Mouse (Mus musculus): Measurements from ENCODE around the gene Ppp1r18. TPM values are rescaled to one million over a fixed set of nuclear protein-coding genes. Genes with fewer than 3 reads are reported as not detected.

The Ppp1r18 gene
- polyA plus RNA-seq, 1 experiment from 2014 or later: 21.3 TPM

GRCm38 (mm10) chr17:35907609-35908008 lies 42.2 kb downstream of the Ppp1r18 start:
- WGBS (ENCODE audit: insufficient replicate concordance): 82% methylated on average over 2 of the region's 2 CpGs
- H3K36me3 ChIP-seq (ENCODE audit: control insufficient read depth, insufficient read depth, low read length): peaks cover 11% of the 10 kb centered on the region

GRCm38 (mm10) chr17:35909186-35909918 lies 44.0 kb downstream of the Ppp1r18 start:
- H3K27me3 ChIP-seq (ENCODE audit: control insufficient read depth, insufficient read depth, low read length): no peaks in the 10 kb centered on the region
- 22% methylated on average over 20 of the region's 20 CpGs for WGBS (ENCODE audit: insufficient replicate concordance)
- H3K36me3 ChIP-seq (ENCODE audit: control insufficient read depth, insufficient read depth, low read length): peaks cover 7% of the 10 kb centered on the region
- peak overlapping the region; percentile 42; the same call in 1 of the 2 replicates for H3K27ac ChIP-seq (ENCODE audit: low read depth, low read length)
- H3K4me3 ChIP-seq (ENCODE audit: low read depth, low read length): peak overlapping the region; percentile 63
- no peaks in the 10 kb centered on the region for H3K9me3 ChIP-seq (replicated peaks; ENCODE audit: control insufficient read depth, low read length)
- ATAC-seq (replicated peaks; ENCODE audit: insufficient number of reproducible peaks, low FRiP score, low TSS enrichment): no peak
- peak overlapping the region; percentile 83 for H3K4me2 ChIP-seq
- peaks cover 6% of the 10 kb centered on the region for H3K4me1 ChIP-seq (ENCODE audit: control insufficient read depth, insufficient read depth, low read length)
- peak overlapping the region; percentile 72 for H3K9ac ChIP-seq (ENCODE audit: low read depth, low read length)

More at GRCm38 (mm10) chr17:35907609-35908008, 42.2 kb downstream of the Ppp1r18 start:
- Histone ChIP-seq H3K27ac (ENCODE audit: low read depth, low read length) (no peak overlapping the region), H3K9ac (ENCODE audit: low read depth, low read length) (no peak overlapping the region), H3K4me1 (ENCODE audit: control insufficient read depth, insufficient read depth, low read length) (peaks cover 6% of the 10 kb centered on the region), H3K27me3 (ENCODE audit: control insufficient read depth, insufficient read depth, low read length) (no peaks in the 10 kb centered on the region), H3K9me3 (replicated peaks; ENCODE audit: control insufficient read depth, low read length) (no peaks in the 10 kb centered on the region), H3K4me2 (no peak overlapping the region), H3K4me3 (ENCODE audit: low read depth, low read length) (no peak overlapping the region)
- no peak for ATAC-seq (replicated peaks; ENCODE audit: insufficient number of reproducible peaks, low FRiP score, low TSS enrichment)

GRCm38 (mm10) chr17:35909919-35910369 lies 44.6 kb downstream of the Ppp1r18 start, which contains the start of gene Atat1:
TSS of gene Atat1 (minus strand) at chr17:35910075.
- H3K9ac ChIP-seq (ENCODE audit: low read depth, low read length): peak within 1 kb of the TSS; percentile 72
- H3K4me1 ChIP-seq (ENCODE audit: control insufficient read depth, insufficient read depth, low read length): peaks cover 6% of the 10 kb centered on the region
- H3K9me3 ChIP-seq (replicated peaks; ENCODE audit: control insufficient read depth, low read length): no peaks in the 10 kb centered on the region
- no peaks in the 10 kb centered on the region for H3K27me3 ChIP-seq (ENCODE audit: control insufficient read depth, insufficient read depth, low read length)
- H3K4me3 ChIP-seq (ENCODE audit: low read depth, low read length): peak within 1 kb of the TSS; percentile 63
- peak within 1 kb of the TSS; percentile 83 for H3K4me2 ChIP-seq
- 3% methylated on average over 25 of the region's 25 CpGs for WGBS (ENCODE audit: insufficient replicate concordance)
- ATAC-seq (replicated peaks; ENCODE audit: insufficient number of reproducible peaks, low FRiP score, low TSS enrichment): peak; percentile 86
- H3K36me3 ChIP-seq (ENCODE audit: control insufficient read depth, insufficient read depth, low read length): peaks cover 7% of the 10 kb centered on the region
- H3K27ac ChIP-seq (ENCODE audit: low read depth, low read length): peak within 1 kb of the TSS; percentile 42; the same call in 1 of the 2 replicates

- Histone ChIP-seq H3K4me3 (ENCODE audit: low read depth, low read length) (peak overlapping the region; percentile 86), H3K27ac (ENCODE audit: low read depth, low read length) (no peak overlapping the region), H3K9ac (ENCODE audit: low read depth, low read length) (no peak overlapping the region; the same call in 1 of the 2 replicates), H3K27me3 (ENCODE audit: control insufficient read depth, insufficient read depth, low read length) (no peaks in the 10 kb centered on the region), H3K4me2 (peak overlapping the region; percentile 88), H3K36me3 (ENCODE audit: control insufficient read depth, insufficient read depth, low read length) (no peaks in the 10 kb centered on the region), H3K4me1 (ENCODE audit: control insufficient read depth, insufficient read depth, low read length) (peaks cover 10% of the 10 kb centered on the region), H3K9me3 (replicated peaks; ENCODE audit: control insufficient read depth, low read length) (no peaks in the 10 kb centered on the region)
- ATAC-seq (replicated peaks; ENCODE audit: insufficient number of reproducible peaks, low FRiP score, low TSS enrichment): no peak
- 76% methylated on average over 6 of the region's 6 CpGs for WGBS (ENCODE audit: insufficient replicate concordance)
Observed at GRCm38 (mm10) chr17:35914975-35915374, 49.6 kb downstream of the Ppp1r18 start.

GRCm38 (mm10) chr17:35915538-35916296 lies 50.3 kb downstream of the Ppp1r18 start:
- no peaks in the 10 kb centered on the region for H3K36me3 ChIP-seq (ENCODE audit: control insufficient read depth, insufficient read depth, low read length)
- WGBS (ENCODE audit: insufficient replicate concordance): 3% methylated on average over 28 of the region's 28 CpGs

GRCm38 (mm10) chr17:35916297-35917142 lies 51.1 kb downstream of the Ppp1r18 start, which contains the start of the genes Mrps18b and Ppp1r10:
TSS of gene Mrps18b (minus strand) at chr17:35916389.
TSS of gene Ppp1r10 (plus strand) at chr17:35916434.
- no peaks in the 10 kb centered on the region for H3K27me3 ChIP-seq (ENCODE audit: control insufficient read depth, insufficient read depth, low read length)
- no peaks in the 10 kb centered on the region for H3K36me3 ChIP-seq (ENCODE audit: control insufficient read depth, insufficient read depth, low read length)
- H3K9me3 ChIP-seq (replicated peaks; ENCODE audit: control insufficient read depth, low read length): no peaks in the 10 kb centered on the region
- peak within 1 kb of the TSS; percentile 99 for H3K9ac ChIP-seq (ENCODE audit: low read depth, low read length)
- WGBS (ENCODE audit: insufficient replicate concordance): under 1% methylated on average over 83 of the region's 83 CpGs
- peak within 1 kb of the TSS; percentile 98 for H3K4me2 ChIP-seq
- ATAC-seq (replicated peaks; ENCODE audit: insufficient number of reproducible peaks, low FRiP score, low TSS enrichment): peak; percentile 92
- peak within 1 kb of the TSS; percentile 93 for H3K27ac ChIP-seq (ENCODE audit: low read depth, low read length)
- peak within 1 kb of the TSS; percentile 86 for H3K4me3 ChIP-seq (ENCODE audit: low read depth, low read length)
- peaks cover 15% of the 10 kb centered on the region for H3K4me1 ChIP-seq (ENCODE audit: control insufficient read depth, insufficient read depth, low read length)

More at GRCm38 (mm10) chr17:35915538-35916296, 50.3 kb downstream of the Ppp1r18 start:
- no peaks in the 10 kb centered on the region for H3K9me3 ChIP-seq (replicated peaks; ENCODE audit: control insufficient read depth, low read length)
- peaks cover 15% of the 10 kb centered on the region for H3K4me1 ChIP-seq (ENCODE audit: control insufficient read depth, insufficient read depth, low read length)
- H3K27me3 ChIP-seq (ENCODE audit: control insufficient read depth, insufficient read depth, low read length): no peaks in the 10 kb centered on the region
- ATAC-seq (replicated peaks; ENCODE audit: insufficient number of reproducible peaks, low FRiP score, low TSS enrichment): no peak
- peak overlapping the region; percentile 93 for H3K27ac ChIP-seq (ENCODE audit: low read depth, low read length)
- peak overlapping the region; percentile 86 for H3K4me3 ChIP-seq (ENCODE audit: low read depth, low read length)
- peak overlapping the region; percentile 88 for H3K4me2 ChIP-seq
- H3K9ac ChIP-seq (ENCODE audit: low read depth, low read length): peak overlapping the region; percentile 83

- H3K36me3 ChIP-seq (ENCODE audit: control insufficient read depth, insufficient read depth, low read length): no peaks in the 10 kb centered on the region
- peak overlapping the region; percentile 93 for H3K27ac ChIP-seq (ENCODE audit: low read depth, low read length)
- no peak for ATAC-seq (replicated peaks; ENCODE audit: insufficient number of reproducible peaks, low FRiP score, low TSS enrichment)
- H3K9ac ChIP-seq (ENCODE audit: low read depth, low read length): peak overlapping the region; percentile 99
- H3K4me3 ChIP-seq (ENCODE audit: low read depth, low read length): peak overlapping the region; percentile 86
- no peaks in the 10 kb centered on the region for H3K9me3 ChIP-seq (replicated peaks; ENCODE audit: control insufficient read depth, low read length)
- H3K4me2 ChIP-seq: peak overlapping the region; percentile 98
- H3K4me1 ChIP-seq (ENCODE audit: control insufficient read depth, insufficient read depth, low read length): peaks cover 15% of the 10 kb centered on the region
- H3K27me3 ChIP-seq (ENCODE audit: control insufficient read depth, insufficient read depth, low read length): no peaks in the 10 kb centered on the region
- WGBS (ENCODE audit: insufficient replicate concordance): 0% methylated on average over 8 of the region's 8 CpGs
Observed at GRCm38 (mm10) chr17:35917143-35917462, 51.7 kb downstream of the Ppp1r18 start.

All from heart, embryonic 11.5 days (tissue).